Mouse (Mus musculus) hindbrain, embryonic 11.5 days (tissue): ENCODE measurements at regions not wholly inside any gene's neighbourhood (a gene's known extent, or its start where the extent isn't known, plus 50 kb on each side); places are given as distances from the start of the nearest gene placed in this dataset.

Experiments
- ATAC-seq: fragments of 200-750 bp; cut with Nextera tagmentation; 2 replicates; pipeline ENCODE4 v1.8.0; 2017; ENCODE audit warnings: mild to moderate bottlenecking, moderate TSS enrichment, moderate library complexity; ENCODE audit not compliant: low FRiP score
- DNase-seq: peaks from one replicate; pipeline ENCODE4 v3.0.0-alpha.2; 2015; ENCODE audit warnings: low spot score
- H3K27ac ChIP-seq: fragments of 300-500 bp; sonication (generic); 2 replicates; pipeline ENCODE4 v1.5.1; 2014; ENCODE audit warnings: mild to moderate bottlenecking, low read depth, low read length
- H3K27me3 ChIP-seq: fragments of 300-500 bp; sonication (generic); 2 replicates; pipeline ENCODE4 v1.6.1; 2014; ENCODE audit warnings: mild to moderate bottlenecking, low read length, moderate library complexity, mixed read lengths; ENCODE audit not compliant: control insufficient read depth, insufficient read depth
- H3K36me3 ChIP-seq: fragments of 300-500 bp; sonication (generic); 2 replicates; pipeline ENCODE4 v1.6.1; 2014; ENCODE audit warnings: mild to moderate bottlenecking, low read length, moderate library complexity, mixed read lengths; ENCODE audit not compliant: control insufficient read depth, insufficient read depth
- H3K4me1 ChIP-seq: fragments of 300-500 bp; sonication (generic); replicated peaks from 2 replicates; pipeline ENCODE4 v1.6.1; 2014; ENCODE audit warnings: low read length, mixed read lengths; ENCODE audit not compliant: control insufficient read depth, insufficient read depth
- H3K4me2 ChIP-seq: fragments of 300-500 bp; sonication (generic); replicated peaks from 2 replicates; pipeline ENCODE4 v1.6.1; 2014; ENCODE audit warnings: mild to moderate bottlenecking, low read depth, low read length
- H3K4me3 ChIP-seq: fragments of 300-500 bp; sonication (generic); 2 replicates; pipeline ENCODE4 v1.5.1; 2014; ENCODE audit warnings: low read depth, low read length
- H3K9ac ChIP-seq: fragments of 300-500 bp; sonication (generic); 2 replicates; pipeline ENCODE4 v1.6.1; 2014; ENCODE audit warnings: low read depth, low read length
- H3K9me3 ChIP-seq: fragments of 300-500 bp; sonication (generic); 2 replicates; pipeline ENCODE4 v1.6.1; 2016; ENCODE audit warnings: low read length; ENCODE audit not compliant: control insufficient read depth
- WGBS: fragments of 180-500 bp; shearing (Covaris S2); extraction: QIAGEN DNeasy Blood & Tissue Kit; methylation state at CpG from one replicate; pipeline ENCODE4 v1.1.7; 2014; 5-methylcytosine and 5-hydroxymethylcytosine counted together

DNA sequence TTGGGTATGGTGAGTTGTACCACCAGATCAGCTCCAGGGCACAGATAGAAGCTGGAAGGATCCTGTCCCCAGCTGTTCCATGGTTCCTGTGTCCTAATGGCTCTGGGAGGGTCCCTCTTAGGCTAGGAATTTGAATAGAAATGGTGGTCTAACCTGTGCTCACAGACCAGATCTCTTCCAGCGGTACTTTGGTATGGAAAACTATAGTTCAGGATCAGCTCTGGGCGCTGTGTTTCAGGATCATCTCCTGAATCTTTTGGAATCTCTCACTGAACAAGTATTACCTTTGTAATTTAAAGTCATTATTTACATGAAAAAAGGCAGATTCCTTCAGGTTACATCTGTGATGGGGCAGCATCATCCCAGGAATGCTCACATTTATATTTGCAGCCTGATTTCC, 208.1 kb upstream of the Podxl start:
- 97% methylated on average over 2 of the region's 2 CpGs for WGBS
- H3K4me1 ChIP-seq, result no peaks in the 10 kb centered on the region
- no peak overlapping the region for H3K9ac ChIP-seq
- H3K27ac ChIP-seq, result no peak overlapping the region
- 0 out of 2 replicates have a peak, but pooled peaks cover 3% of the 10 kb centered on the region for H3K9me3 ChIP-seq
- H3K4me2 ChIP-seq, result no peak overlapping the region
- DNase-seq, result no peak
- no peak for ATAC-seq
- no peaks in the 10 kb centered on the region for H3K27me3 ChIP-seq
- no peaks in the 10 kb centered on the region for H3K36me3 ChIP-seq
- H3K4me3 ChIP-seq, result no peak overlapping the region

DNA sequence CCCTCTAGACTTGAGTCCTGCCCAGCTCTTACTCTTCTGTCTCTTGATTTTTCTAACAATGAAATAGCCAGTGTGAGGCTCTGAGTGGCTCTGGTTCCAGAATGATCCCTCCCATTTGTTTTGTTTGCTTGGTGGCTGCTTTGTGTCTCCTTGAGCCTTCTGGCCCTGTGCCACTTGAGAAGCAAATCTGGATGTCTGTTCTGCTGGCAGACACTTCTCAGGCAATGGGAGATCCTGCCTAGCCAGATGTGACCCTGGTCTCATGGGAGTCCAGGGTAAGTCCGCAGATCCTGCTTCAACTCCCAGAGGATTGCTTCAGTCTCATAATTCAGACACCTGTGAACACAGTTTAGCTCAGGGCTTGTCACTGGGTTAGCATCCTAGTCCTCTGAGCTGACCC, 181.8 kb upstream of the Podxl start:
- Histone ChIP-seq H3K36me3 (no peaks in the 10 kb centered on the region), H3K9me3 (no peaks in the 10 kb centered on the region), H3K27ac (no peak overlapping the region), H3K4me3 (no peak overlapping the region), H3K4me2 (no peak overlapping the region), H3K27me3 (no peaks in the 10 kb centered on the region), H3K4me1 (no peaks in the 10 kb centered on the region), H3K9ac (no peak overlapping the region)
- ATAC-seq, result no peak
- DNase-seq, result no peak
- 57% methylated on average over 1 of the region's 1 CpGs for WGBS

DNA sequence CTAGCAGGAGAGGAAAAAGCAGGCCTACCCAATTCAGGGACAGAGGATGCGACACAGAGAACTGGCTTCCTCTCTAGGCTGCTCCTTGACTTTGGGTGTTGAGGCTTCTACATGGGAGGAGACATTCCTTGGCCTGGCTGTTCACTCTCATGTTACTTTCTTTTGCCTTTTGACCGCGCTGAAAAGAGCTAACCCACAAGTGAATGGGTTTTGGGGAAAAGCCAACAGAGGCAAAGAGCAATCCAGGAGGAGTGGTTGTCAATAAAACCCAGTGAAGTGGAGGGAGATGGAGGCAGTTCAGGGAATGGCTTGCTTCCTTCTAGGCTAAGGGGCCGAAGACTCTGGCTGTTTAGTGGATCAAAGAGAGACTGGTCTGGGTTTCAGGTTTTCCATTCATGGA, 167.6 kb upstream of the Podxl start:
- Histone ChIP-seq H3K36me3 (no peaks in the 10 kb centered on the region), H3K9ac (no peak overlapping the region), H3K4me1 (no peaks in the 10 kb centered on the region), H3K4me2 (no peak overlapping the region), H3K9me3 (no peaks in the 10 kb centered on the region), H3K27me3 (no peaks in the 10 kb centered on the region), H3K4me3 (no peak overlapping the region), H3K27ac (no peak overlapping the region)
- ATAC-seq, result no peak
- WGBS, result 84% methylated on average over 4 of the region's 4 CpGs
- no peak for DNase-seq

DNA sequence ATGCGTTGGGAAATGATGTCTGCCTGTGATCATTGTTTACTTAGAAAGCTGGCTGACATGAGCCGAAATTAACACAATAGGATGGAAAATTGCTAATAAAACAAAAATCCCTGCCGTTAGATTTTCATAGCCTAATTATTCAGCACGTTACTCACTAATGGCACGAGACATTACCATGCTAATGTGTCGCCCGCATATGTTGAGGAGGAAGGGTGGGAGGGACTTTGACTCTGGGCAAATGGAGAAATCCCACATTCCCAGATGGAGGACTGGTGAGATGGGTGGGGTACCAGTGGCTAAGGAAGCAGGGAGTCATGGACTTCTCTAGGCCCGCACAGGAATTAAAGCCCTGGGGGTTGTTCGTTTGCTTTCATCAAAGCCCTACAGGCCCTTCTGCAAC, 155.8 kb upstream of the Podxl start:
- 57% methylated on average over 9 of the region's 9 CpGs for WGBS
- 0 out of 2 replicates have a peak, but pooled peaks cover 3% of the 10 kb centered on the region for H3K4me1 ChIP-seq
- H3K27ac ChIP-seq, result no peak overlapping the region
- no peak overlapping the region for H3K9ac ChIP-seq
- H3K9me3 ChIP-seq, result no peaks in the 10 kb centered on the region
- ATAC-seq (no peak), DNase-seq (peak; percentile 16)
- H3K27me3 ChIP-seq, result no peaks in the 10 kb centered on the region
- H3K4me3 ChIP-seq, result no peak overlapping the region
- no peak overlapping the region for H3K4me2 ChIP-seq
- no peaks in the 10 kb centered on the region for H3K36me3 ChIP-seq

DNA sequence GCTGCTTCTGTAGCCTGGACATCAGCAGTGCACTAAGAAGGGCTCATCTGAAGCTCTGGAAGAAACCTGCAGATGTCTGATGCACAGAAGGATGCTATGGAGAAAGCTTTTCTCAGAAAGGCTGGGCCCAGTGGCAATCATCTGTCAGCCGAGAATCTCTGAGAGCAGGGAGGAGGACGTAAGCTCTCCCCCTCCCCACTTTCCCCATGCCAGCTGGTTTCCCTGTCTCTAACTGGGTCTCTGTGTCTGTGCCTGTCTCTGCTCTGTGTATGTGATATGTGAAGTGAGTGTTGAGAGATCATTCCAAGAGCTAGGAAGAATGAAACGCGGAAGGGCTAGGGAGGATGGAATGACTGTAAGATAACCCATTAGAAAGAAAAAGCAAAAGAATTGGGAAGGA, 155.1 kb upstream of the Podxl start:
- H3K27ac ChIP-seq, result peak overlapping the region; percentile 5; the same call in 1 of the 2 replicates

DNA sequence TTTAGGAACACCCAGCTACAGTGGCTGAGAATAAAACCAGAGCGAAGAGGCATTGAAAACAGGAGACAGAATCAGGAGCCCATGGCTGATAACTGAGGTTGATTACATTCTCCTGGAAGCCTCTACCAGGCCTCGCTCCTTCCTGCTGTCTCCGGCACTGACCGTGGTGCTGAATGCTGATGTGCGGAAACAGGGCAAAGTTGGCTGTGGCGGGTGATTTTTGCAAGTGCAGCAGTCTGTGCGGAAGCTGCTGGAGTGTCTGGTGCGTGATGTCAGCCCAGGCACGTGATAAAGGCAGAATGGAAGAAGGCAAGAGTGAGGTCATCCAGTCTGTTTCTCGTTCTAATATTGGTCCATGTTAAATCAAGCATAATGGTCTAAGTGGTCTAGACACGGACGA, 153.8 kb upstream of the Podxl start:
- Histone ChIP-seq H3K27me3 (no peaks in the 10 kb centered on the region), H3K27ac (no peak overlapping the region), H3K4me2 (no peak overlapping the region)

More for the DNA sequence above, 155.1 kb upstream of the Podxl start:
- Histone ChIP-seq H3K4me3 (no peak overlapping the region), H3K36me3 (no peaks in the 10 kb centered on the region), H3K4me2 (no peak overlapping the region), H3K4me1 (0 out of 2 replicates have a peak, but pooled peaks cover 3% of the 10 kb centered on the region), H3K9me3 (no peaks in the 10 kb centered on the region), H3K27me3 (no peaks in the 10 kb centered on the region), H3K9ac (no peak overlapping the region)
- ATAC-seq (no peak), DNase-seq (peak; percentile 26)
- 70% methylated on average over 4 of the region's 4 CpGs for WGBS

DNA sequence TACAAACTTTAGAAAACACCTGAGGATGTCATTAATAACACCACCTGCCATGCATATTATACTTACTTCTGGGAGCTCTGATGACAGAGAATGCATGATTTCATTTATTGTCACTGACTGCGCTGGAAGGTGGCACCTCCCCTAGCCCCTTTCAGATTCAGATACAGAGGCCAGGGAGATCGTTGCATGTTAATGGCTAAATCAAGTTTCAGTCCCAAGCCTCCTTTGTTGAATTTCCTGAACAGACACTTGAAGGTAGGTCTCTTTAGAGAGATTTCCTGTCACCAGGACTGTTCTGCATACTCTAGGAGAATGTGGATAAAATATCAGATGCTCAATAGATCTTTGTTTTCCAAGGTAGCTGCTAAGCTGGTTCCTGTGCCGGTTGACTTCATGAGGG, 143.5 kb upstream of the Podxl start:
- Histone ChIP-seq H3K36me3 (no peaks in the 10 kb centered on the region), H3K4me3 (no peak overlapping the region), H3K9me3 (no peaks in the 10 kb centered on the region; the same call in 1 of the 2 replicates), H3K4me2 (no peak overlapping the region), H3K27ac (no peak overlapping the region), H3K9ac (no peak overlapping the region), H3K27me3 (no peaks in the 10 kb centered on the region), H3K4me1 (no peaks in the 10 kb centered on the region)
- ATAC-seq, result no peak
- no peak for DNase-seq
- WGBS, result 82% methylated on average over 3 of the region's 3 CpGs

More for the DNA sequence above, 153.8 kb upstream of the Podxl start:
- Histone ChIP-seq H3K9me3 (no peaks in the 10 kb centered on the region), H3K4me1 (0 out of 2 replicates have a peak, but pooled peaks cover 3% of the 10 kb centered on the region), H3K9ac (no peak overlapping the region), H3K4me3 (no peak overlapping the region), H3K36me3 (no peaks in the 10 kb centered on the region)
- DNase-seq (peak; percentile 66), ATAC-seq (no peak)
- WGBS, result 27% methylated on average over 12 of the region's 12 CpGs

DNA sequence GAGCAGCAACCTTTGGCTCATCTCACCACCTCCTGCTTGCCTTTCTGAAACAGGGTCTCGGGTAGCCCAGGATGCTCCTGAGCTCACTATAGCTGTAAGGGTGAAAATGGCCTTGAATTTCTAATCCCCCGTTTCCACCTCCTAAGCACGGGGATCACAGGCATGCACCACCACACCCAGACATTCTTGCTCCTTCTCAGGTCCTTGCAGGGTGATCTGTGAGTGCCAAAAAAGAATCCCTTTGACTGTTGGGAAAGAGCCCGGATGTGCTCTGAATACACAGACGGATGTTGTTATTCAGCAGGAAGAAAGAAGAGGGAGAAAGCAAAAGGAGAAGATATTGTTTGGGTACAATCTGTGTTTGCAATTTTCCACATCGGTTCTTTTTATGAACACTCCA, 140.4 kb upstream of the Podxl start:
- WGBS, result 77% methylated on average over 6 of the region's 6 CpGs
- H3K4me1 ChIP-seq, result no peaks in the 10 kb centered on the region
- H3K36me3 ChIP-seq, result no peaks in the 10 kb centered on the region
- H3K9me3 ChIP-seq, result no peaks in the 10 kb centered on the region
- H3K4me2 ChIP-seq, result no peak overlapping the region
- no peak overlapping the region for H3K27ac ChIP-seq
- ATAC-seq, result no peak
- no peak for DNase-seq
- H3K4me3 ChIP-seq, result no peak overlapping the region
- H3K27me3 ChIP-seq, result no peaks in the 10 kb centered on the region
- H3K9ac ChIP-seq, result no peak overlapping the region

DNA sequence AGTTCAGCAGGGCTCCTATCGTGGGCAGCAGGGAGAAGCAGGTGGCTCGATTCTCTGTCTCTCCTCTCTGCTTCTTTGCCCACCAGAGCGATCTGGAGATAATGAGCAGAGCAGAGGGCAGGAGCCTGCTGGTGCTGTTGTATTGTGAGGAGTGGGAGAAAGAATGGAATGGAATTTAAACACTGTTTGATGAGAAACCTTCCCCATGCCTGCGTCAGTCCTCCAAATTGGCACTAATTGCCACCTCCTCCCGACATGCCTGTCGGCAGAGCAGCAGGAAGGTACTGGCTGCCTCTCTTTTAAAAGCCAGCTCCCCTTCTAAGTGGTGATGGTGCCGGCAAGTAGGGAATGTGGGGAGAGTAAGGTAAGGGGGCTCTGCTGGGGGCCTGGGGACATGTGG, 139.2 kb upstream of the Podxl start:
- no peaks in the 10 kb centered on the region for H3K4me1 ChIP-seq
- H3K4me2 ChIP-seq, result no peak overlapping the region
- no peak overlapping the region for H3K9ac ChIP-seq
- no peak overlapping the region for H3K27ac ChIP-seq
- no peaks in the 10 kb centered on the region for H3K27me3 ChIP-seq
- no peak overlapping the region for H3K4me3 ChIP-seq
- ATAC-seq, result no peak
- no peaks in the 10 kb centered on the region for H3K36me3 ChIP-seq
- 28% methylated on average over 7 of the region's 7 CpGs for WGBS
- H3K9me3 ChIP-seq, result no peaks in the 10 kb centered on the region
- no peak for DNase-seq
